Mouse (Mus musculus) lung, embryonic 14.5 days (tissue): Measurements from ENCODE around the gene Itch. TPM values are rescaled to one million over a fixed set of nuclear protein-coding genes. Genes with fewer than 3 reads are reported as not detected.
A peak's percentile ranks its signal among the peaks of the same experiment; 100 is the strongest.
"Not testable (repeated sequence)": the region's sequence is repeated elsewhere in the genome, so short reads cannot be mapped to it uniquely, and the experiment has no call there.

Source experiments
- ATAC-seq: fragments of 200-750 bp; cut with Nextera tagmentation; 2 replicates; pipeline ENCODE4 v1.8.0; 2017; ENCODE audit warnings: mild to moderate bottlenecking, moderate TSS enrichment, moderate library complexity; ENCODE audit not compliant: insufficient read depth
- DNase-seq: peaks from one replicate; pipeline ENCODE4 v3.0.0-alpha.2; 2015
- H3K27ac ChIP-seq: fragments of 300-500 bp; sonication (generic); 2 replicates; pipeline ENCODE4 v1.5.1; 2014; ENCODE audit warnings: low read depth, mild to moderate bottlenecking, moderate library complexity
- H3K27me3 ChIP-seq: fragments of 300-500 bp; sonication (generic); 2 replicates; pipeline ENCODE4 v1.6.1; 2014; ENCODE audit warnings: low read length, control low read depth; ENCODE audit not compliant: insufficient read depth
- H3K36me3 ChIP-seq: fragments of 300-500 bp; sonication (generic); 2 replicates; pipeline ENCODE4 v1.6.1; 2014; ENCODE audit warnings: control low read depth; ENCODE audit not compliant: insufficient read depth
- H3K4me1 ChIP-seq: fragments of 300-500 bp; sonication (generic); 2 replicates; pipeline ENCODE4 v1.6.1; 2014; ENCODE audit warnings: antibody characterized with exemption, control low read depth; ENCODE audit not compliant: insufficient read depth
- H3K4me2 ChIP-seq: fragments of 300-500 bp; sonication (generic); 2 replicates; pipeline ENCODE4 v1.6.1; 2014; ENCODE audit warnings: mild to moderate bottlenecking
- H3K4me3 ChIP-seq: fragments of 300-500 bp; sonication (generic); 2 replicates; pipeline ENCODE4 v1.5.1; 2014; ENCODE audit warnings: low read depth, low read length
- H3K9ac ChIP-seq: fragments of 300-500 bp; sonication (generic); 2 replicates; pipeline ENCODE4 v1.6.1; 2014
- H3K9me3 ChIP-seq: fragments of 300-500 bp; sonication (generic); 2 replicates; pipeline ENCODE4 v1.6.1; 2016; ENCODE audit warnings: low read depth, low read length, control low read depth
- CTCF ChIP-seq: IDR thresholded peaks from 2 replicates; pipeline ENCODE4 v1.5.1; 2016; ENCODE audit warnings: antibody characterized with exemption, low read depth
- WGBS: fragments of 180-500 bp; shearing (Covaris S2); extraction: QIAGEN DNeasy Blood & Tissue Kit; methylation state at CpG from one replicate; pipeline ENCODE4 v1.1.7; 2014; 5-methylcytosine and 5-hydroxymethylcytosine counted together
- polyA plus RNA-seq: library from polyadenylated mRNA; unstranded; fragments of >200 nt; fragmentation: Nextera tagmentation; extraction: Ambion mirVana; gene quantifications from 2 replicates; pipeline ENCODE4 v1.2.1, GENCODE M21; 2014

Itch gene
- polyA plus RNA-seq, 1 experiment from 2014 or later: 57.1 TPM

- Histone ChIP-seq H3K36me3 (no peaks in the 10 kb centered on the region), H3K9me3 (no peaks in the 10 kb centered on the region), H3K4me1 (no peaks in the 10 kb centered on the region), H3K4me3 (no peak overlapping the region), H3K9ac (no peak overlapping the region), H3K27me3 (no peaks in the 10 kb centered on the region), H3K4me2 (no peak overlapping the region), H3K27ac (no peak overlapping the region)
- peak; percentile 45 for TF ChIP-seq CTCF
- DNase-seq: peak; percentile 55
- WGBS: 81% methylated on average over 9 of the region's 9 CpGs
- ATAC-seq: no peak
Observed at GRCm38 (mm10) chr2:155098720-155099380, 34.5 kb upstream of the Itch start.

DNA sequence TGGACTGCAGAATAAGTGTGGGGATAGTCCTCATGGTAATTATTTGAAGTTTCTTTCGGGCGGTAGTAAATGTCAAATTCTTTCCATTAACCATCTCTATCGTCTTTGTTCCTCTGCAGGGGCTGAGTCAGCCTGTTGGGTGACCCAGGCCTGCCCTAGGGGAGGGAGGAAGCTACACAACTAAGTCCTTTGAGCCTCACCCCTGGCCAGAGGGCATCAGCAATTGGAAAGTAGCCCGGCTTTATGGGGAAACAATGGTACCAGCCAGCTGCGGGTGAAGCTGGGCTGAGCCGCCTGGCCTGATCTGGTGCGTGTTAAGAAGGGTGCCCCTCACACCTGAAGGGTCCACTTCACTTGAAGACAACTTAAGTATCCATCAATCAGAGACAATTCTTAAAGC is 33.9 kb upstream of the Itch start:
- Histone ChIP-seq H3K27ac (no peak overlapping the region), H3K4me1 (no peaks in the 10 kb centered on the region), H3K4me2 (no peak overlapping the region), H3K9ac (no peak overlapping the region), H3K27me3 (no peaks in the 10 kb centered on the region), H3K9me3 (no peaks in the 10 kb centered on the region), H3K36me3 (no peaks in the 10 kb centered on the region), H3K4me3 (no peak overlapping the region)
- TF ChIP-seq CTCF: no peak
- ATAC-seq: no peak
- no peak for DNase-seq
- WGBS: 64% methylated on average over 7 of the region's 7 CpGs

DNA sequence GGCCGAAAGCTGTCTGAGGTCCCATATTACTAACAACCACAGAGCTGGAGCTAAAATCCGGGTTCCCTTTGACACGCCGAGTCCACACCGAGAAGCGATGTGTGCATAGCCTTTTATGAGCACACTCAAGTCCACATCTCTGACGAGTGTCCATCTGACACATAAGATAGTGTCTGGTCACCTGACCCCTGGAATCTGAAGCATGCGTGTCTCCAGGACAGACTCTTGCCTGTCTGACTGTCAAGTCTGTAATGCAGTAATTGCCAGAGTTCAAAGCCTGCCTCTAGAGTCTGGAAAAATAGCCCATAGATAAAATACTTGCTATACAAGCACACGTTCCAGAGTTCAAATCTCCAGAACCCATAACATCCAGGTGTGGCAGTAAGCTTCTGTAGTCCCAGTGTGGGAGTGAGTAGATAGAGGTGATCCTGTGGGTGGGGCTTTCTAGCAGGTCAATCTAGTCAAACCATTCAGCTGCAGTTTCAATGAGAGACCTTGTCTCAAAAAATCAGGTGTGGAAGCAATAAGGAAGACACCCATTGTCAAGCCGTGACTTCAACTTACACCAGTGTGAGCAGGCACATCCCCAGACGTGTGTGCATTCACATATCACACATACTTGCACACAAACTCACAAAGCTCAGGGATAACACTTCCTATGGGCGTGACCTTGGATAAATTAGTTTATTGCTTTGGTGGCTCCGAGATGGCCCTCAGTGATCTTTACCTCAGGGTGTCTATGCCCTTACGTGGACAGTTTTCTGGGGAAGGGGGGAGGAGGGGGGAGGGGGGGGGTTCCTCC is 33.1 kb upstream of the Itch start:
- ATAC-seq: no peak
- no peak overlapping the region for H3K4me2 ChIP-seq
- whole genome bisulfite sequencing: 63% methylated on average over 14 of the region's 14 CpGs

DNA sequence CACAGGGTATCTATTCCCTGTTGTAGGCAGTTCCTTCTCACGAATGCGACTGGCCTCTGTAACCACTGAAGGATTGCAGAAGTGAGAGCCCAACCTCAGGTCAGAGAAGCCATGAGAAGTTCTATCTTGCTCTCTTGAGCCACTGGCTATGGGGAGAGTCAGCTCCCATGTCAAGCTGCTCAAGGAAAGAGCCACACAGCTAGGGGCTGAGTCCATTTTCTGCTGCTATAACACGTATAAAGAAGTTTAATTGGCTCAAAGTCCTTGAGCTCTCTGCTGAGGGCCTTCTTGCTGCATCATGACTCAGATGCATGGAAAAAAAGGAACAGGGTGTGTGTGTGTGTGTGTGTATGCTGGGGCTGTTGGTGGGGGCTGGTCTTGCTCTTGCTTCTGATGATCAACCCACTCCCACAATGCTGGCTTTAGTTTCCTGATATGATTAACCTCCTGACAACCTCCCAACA is 32.5 kb upstream of the Itch start:
- no peak overlapping the region for H3K4me3 ChIP-seq
- WGBS: 67% methylated on average over 3 of the region's 3 CpGs
- ATAC-seq: no peak
- DNase-seq: no peak
- TF ChIP-seq CTCF: no peak
- H3K27ac ChIP-seq: no peak overlapping the region
- H3K9me3 ChIP-seq: no peaks in the 10 kb centered on the region
- no peak overlapping the region for H3K9ac ChIP-seq
- H3K36me3 ChIP-seq: no peaks in the 10 kb centered on the region
- H3K27me3 ChIP-seq: no peaks in the 10 kb centered on the region
- no peaks in the 10 kb centered on the region for H3K4me1 ChIP-seq
- no peak overlapping the region for H3K4me2 ChIP-seq

More for the DNA sequence above, 33.1 kb upstream of the Itch start:
- TF ChIP-seq CTCF: no peak
- H3K4me3 ChIP-seq: no peak overlapping the region
- no peaks in the 10 kb centered on the region for H3K36me3 ChIP-seq
- H3K27ac ChIP-seq: no peak overlapping the region
- no peaks in the 10 kb centered on the region for H3K27me3 ChIP-seq
- no peak overlapping the region for H3K9ac ChIP-seq
- DNase-seq: no peak
- H3K4me1 ChIP-seq: no peaks in the 10 kb centered on the region
- H3K9me3 ChIP-seq: no peaks in the 10 kb centered on the region

GRCm38 (mm10) chr2:155101761-155102181 is 31.5 kb upstream of the Itch start:
- Histone ChIP-seq H3K36me3 (no peaks in the 10 kb centered on the region), H3K9ac (no peak overlapping the region), H3K4me1 (no peaks in the 10 kb centered on the region), H3K27me3 (no peaks in the 10 kb centered on the region), H3K27ac (no peak overlapping the region), H3K4me2 (no peak overlapping the region), H3K9me3 (no peaks in the 10 kb centered on the region), H3K4me3 (no peak overlapping the region)
- WGBS: 48% methylated on average over 6 of the region's 6 CpGs
- no peak for DNase-seq
- ATAC-seq: no peak
- no peak for TF ChIP-seq CTCF

- Histone ChIP-seq H3K27ac (no peak overlapping the region), H3K36me3 (no peaks in the 10 kb centered on the region), H3K4me2 (no peak overlapping the region), H3K27me3 (no peaks in the 10 kb centered on the region), H3K4me1 (no peaks in the 10 kb centered on the region), H3K9me3 (no peaks in the 10 kb centered on the region), H3K4me3 (no peak overlapping the region), H3K9ac (no peak overlapping the region)
- ATAC-seq (no peak), DNase-seq (no peak)
- no peak for TF ChIP-seq CTCF
- 80% methylated on average over 6 of the region's 6 CpGs for WGBS
Observed at GRCm38 (mm10) chr2:155103607-155104006, 29.7 kb upstream of the Itch start.

DNA sequence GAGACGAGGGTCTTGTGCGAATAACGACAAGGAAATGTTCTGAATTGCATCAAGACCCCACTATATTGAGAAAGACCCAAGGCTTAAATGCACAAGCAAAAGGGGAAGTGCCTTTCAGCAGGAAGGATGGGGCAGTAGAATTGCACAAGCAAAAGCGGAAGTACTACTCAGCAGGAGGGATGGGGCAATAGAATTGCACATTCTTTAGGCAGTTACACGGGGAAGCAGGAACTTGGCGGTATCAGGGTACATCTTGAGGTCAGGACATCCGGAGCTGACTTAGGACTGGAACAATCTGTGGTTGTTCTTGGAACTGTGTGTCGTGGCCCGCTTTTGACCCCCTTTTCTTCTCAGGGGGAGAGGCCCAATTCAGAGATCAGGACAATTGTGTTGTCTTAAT is 26.0 kb upstream of the Itch start:
- H3K4me2 ChIP-seq, H3K9ac ChIP-seq, DNase-seq, ATAC-seq, H3K4me1 ChIP-seq, H3K9me3 ChIP-seq, H3K27ac ChIP-seq, H3K27me3 ChIP-seq, H3K4me3 ChIP-seq, H3K36me3 ChIP-seq: not testable (repeated sequence)
- 78% methylated on average over 9 of the region's 9 CpGs for WGBS
